Mouse (Mus musculus) mammary gland, adult 2 months (tissue): Measurements from ENCODE around the gene Slc15a5. TPM values are rescaled to one million over a fixed set of nuclear protein-coding genes. Genes with fewer than 3 reads are reported as not detected.

Experiments used
- polyA plus RNA-seq: library from polyadenylated mRNA; depleted of rRNA; stranded (reverse); fragments of >200 nt; gene quantifications from 2 replicates; pipeline ENCODE4 v1.2.3, GENCODE M21; 2012; ENCODE audit warnings: low replicate concordance; rRNA removed

The Slc15a5 gene
- polyA plus RNA-seq = 1.0 and 1.2 TPM in 2 replicates

GRCm38 (mm10) chr6:138079816-138080215, at the start of gene Slc15a5:
Slc15a5 (minus strand) TSS chr6:138079916.

Other genes with a start within 250 kb of the Slc15a5 start
- 903 and 1,463 TPM in 2 replicates for gene Mgst1, start 60.4 kb upstream of the Slc15a5 start, polyA plus RNA-seq